Mouse (Mus musculus) layer of hippocampus, adult 6 months (tissue): ENCODE measurements around the gene Bmp8a. TPM values are rescaled to one million over a fixed set of nuclear protein-coding genes. Genes with fewer than 3 reads are reported as not detected.

ENCODE experiments used
- long read RNA-seq, 2 experiments: library from polyadenylated mRNA; unstranded; transcript quantifications; one replicate each; pipeline ENCODE4 v2.0.0; 2019 to 2020
- polyA plus RNA-seq: library from polyadenylated mRNA; unstranded; fragments of <200 nt; fragmentation: Nextera tagmentation; gene quantifications from 2 replicates; pipeline ENCODE4 v1.2.3, GENCODE M21; 2021

The Bmp8a gene
- polyA plus RNA-seq = not detected in 2 replicates
- long read RNA-seq, experiment 1 = 0 reads
- long read RNA-seq, experiment 2, partial matches to known transcripts = 0 of 1 reads
- long read RNA-seq, experiment 2, other reads (novel, unspliced or antisense) = 1 of 1 reads

GRCm38 (mm10) chr4:123342642-123343470 lies at the start of gene Bmp8a:
TSS of gene Bmp8a (minus strand) at chr4:123343252.

GRCm38 (mm10) chr4:123323534-123323933 lies 19.5 kb downstream of the Bmp8a start, which contains the start of gene Oxct2a:
TSS of gene Oxct2a (minus strand) at chr4:123323634.

Other genes with a start within 250 kb of the Bmp8a start
- 0.04 TPM in 1 of 2 replicates, not detected in the other for gene Bmp8b, start 238.1 kb downstream of the Bmp8a start, polyA plus RNA-seq
- gene Oxct2b, start 227.0 kb downstream of the Bmp8a start, polyA plus RNA-seq = 0.26 and 0.29 TPM in 2 replicates
- 41.2 and 44.0 TPM in 2 replicates for gene Ppie, start 203.3 kb downstream of the Bmp8a start, polyA plus RNA-seq
- 354 and 400 TPM in 2 replicates for gene Hpcal4, start 160.0 kb downstream of the Bmp8a start, polyA plus RNA-seq
- 12.6 and 16.2 TPM in 2 replicates for gene Nt5c1a, start 141.7 kb downstream of the Bmp8a start, polyA plus RNA-seq
- 1.1 and 2.9 TPM in 2 replicates for gene Heyl, start 109.7 kb downstream of the Bmp8a start, polyA plus RNA-seq
- 7.3 and 7.6 TPM in 2 replicates for gene Pabpc4, start 80.9 kb downstream of the Bmp8a start, polyA plus RNA-seq
- gene Oxct2a, start 19.6 kb downstream of the Bmp8a start, polyA plus RNA-seq = not detected in 2 replicates